Mouse (Mus musculus) lung, embryonic 16.5 days (tissue): ENCODE measurements around the gene Alpk1. TPM values are rescaled to one million over a fixed set of nuclear protein-coding genes. Genes with fewer than 3 reads are reported as not detected.

ENCODE experiments used
- ATAC-seq: fragments of 200-750 bp; cut with Nextera tagmentation; 2 replicates; pipeline ENCODE4 v1.8.0; 2017; ENCODE audit warnings: low read depth, mild to moderate bottlenecking, moderate library complexity
- H3K27ac ChIP-seq: fragments of 300-500 bp; sonication (generic); 2 replicates; pipeline ENCODE4 v1.5.1; 2014; ENCODE audit warnings: mild to moderate bottlenecking, control low read depth, low read length
- H3K27me3 ChIP-seq: fragments of 300-500 bp; sonication (generic); 2 replicates; pipeline ENCODE4 v1.6.1; 2014; ENCODE audit warnings: low read depth, low read length, mixed read lengths; ENCODE audit not compliant: control insufficient read depth, insufficient read depth
- H3K36me3 ChIP-seq: fragments of 300-500 bp; sonication (generic); 2 replicates; pipeline ENCODE4 v1.6.1; 2014; ENCODE audit warnings: low read length; ENCODE audit not compliant: control insufficient read depth, insufficient read depth
- H3K4me1 ChIP-seq: fragments of 300-500 bp; sonication (generic); replicated peaks from 2 replicates; pipeline ENCODE4 v1.6.1; 2014; ENCODE audit warnings: low read length, mixed read lengths; ENCODE audit not compliant: control insufficient read depth, insufficient read depth
- H3K4me2 ChIP-seq: fragments of 300-500 bp; sonication (generic); 2 replicates; pipeline ENCODE4 v1.6.1; 2014; ENCODE audit warnings: low read depth, low read length, control low read depth
- H3K4me3 ChIP-seq: fragments of 300-500 bp; sonication (generic); 2 replicates; pipeline ENCODE4 v1.5.1; 2014; ENCODE audit warnings: mild to moderate bottlenecking, low read length, control low read depth
- H3K9ac ChIP-seq: fragments of 300-500 bp; sonication (generic); 2 replicates; pipeline ENCODE4 v1.6.1; 2014; ENCODE audit warnings: low read length, control low read depth
- H3K9me3 ChIP-seq: fragments of 300-500 bp; sonication (generic); 2 replicates; pipeline ENCODE4 v1.6.1; 2016; ENCODE audit warnings: low read length; ENCODE audit not compliant: control insufficient read depth
- WGBS: fragments of 180-500 bp; shearing (Covaris S2); extraction: QIAGEN DNeasy Blood & Tissue Kit; methylation state at CpG from one replicate; pipeline ENCODE4 v1.1.7; 2014; 5-methylcytosine and 5-hydroxymethylcytosine counted together
- polyA plus RNA-seq: library from polyadenylated mRNA; unstranded; fragments of >200 nt; fragmentation: Nextera tagmentation; extraction: Ambion mirVana; gene quantifications from 2 replicates; pipeline ENCODE4 v1.2.1, GENCODE M21; 2015

Gene Alpk1
- polyA plus RNA-seq, result 1.6 and 2.1 TPM in 2 replicates

- no peaks in the 10 kb centered on the region for H3K9me3 ChIP-seq
- H3K27ac ChIP-seq, result peak within 1 kb of the TSS; percentile 59
- WGBS, result under 1% methylated on average over 24 of the region's 24 CpGs
- H3K27me3 ChIP-seq, result no peaks in the 10 kb centered on the region
- H3K9ac ChIP-seq, result peak within 1 kb of the TSS; percentile 62
- H3K4me1 ChIP-seq, result no peaks in the 10 kb centered on the region
- H3K4me2 ChIP-seq, result peak within 1 kb of the TSS; percentile 75
- peak within 1 kb of the TSS; percentile 60 for H3K4me3 ChIP-seq
- peak; percentile 87 for ATAC-seq
- no peaks in the 10 kb centered on the region for H3K36me3 ChIP-seq
Measured at GRCm38 (mm10) chr3:127780021-127780644, at the start of gene Alpk1. Gene Alpk1 (minus strand): TSS chr3:127780527.

- Histone ChIP-seq H3K4me1 (peaks cover 5% of the 10 kb centered on the region), H3K27ac (peak overlapping the region; percentile 47), H3K9me3 (no peaks in the 10 kb centered on the region), H3K27me3 (no peaks in the 10 kb centered on the region), H3K9ac (no peak overlapping the region), H3K4me2 (peak overlapping the region; percentile 28; the same call in 1 of the 2 replicates), H3K4me3 (no peak overlapping the region), H3K36me3 (no peaks in the 10 kb centered on the region)
- WGBS, result 18% methylated on average over 7 of the region's 7 CpGs
- ATAC-seq, result peak; percentile 94
Measured at GRCm38 (mm10) chr3:127827123-127827522, 46.8 kb upstream of the Alpk1 start.

- 78% methylated on average over 7 of the region's 7 CpGs for WGBS
- H3K4me1 ChIP-seq, result peaks cover 5% of the 10 kb centered on the region
- H3K36me3 ChIP-seq, result peaks cover 2% of the 10 kb centered on the region; the same call in 1 of the 2 replicates
- H3K27me3 ChIP-seq, result no peaks in the 10 kb centered on the region
- no peak overlapping the region for H3K4me2 ChIP-seq
- H3K27ac ChIP-seq, result peak overlapping the region; percentile 28; the same call in 1 of the 2 replicates
- no peak overlapping the region for H3K4me3 ChIP-seq
- H3K9me3 ChIP-seq, result no peaks in the 10 kb centered on the region
- H3K9ac ChIP-seq, result no peak overlapping the region
- peak; percentile 13; the same call in 1 of the 2 replicates for ATAC-seq
Measured at GRCm38 (mm10) chr3:127826503-127826902, 46.2 kb upstream of the Alpk1 start.

- H3K4me2 ChIP-seq, result no peak overlapping the region
- H3K4me1 ChIP-seq, result peaks cover 5% of the 10 kb centered on the region
- H3K4me3 ChIP-seq, result no peak overlapping the region
- H3K9ac ChIP-seq, result no peak overlapping the region
- no peak overlapping the region for H3K27ac ChIP-seq
- peaks cover 12% of the 10 kb centered on the region; the same call in 1 of the 2 replicates for H3K36me3 ChIP-seq
- no peaks in the 10 kb centered on the region for H3K27me3 ChIP-seq
- ATAC-seq, result no peak
- H3K9me3 ChIP-seq, result no peaks in the 10 kb centered on the region
- WGBS, result 78% methylated on average over 17 of the region's 17 CpGs
Measured at GRCm38 (mm10) chr3:127823886-127824863, 43.8 kb upstream of the Alpk1 start.

- Histone ChIP-seq H3K36me3 (peaks cover 12% of the 10 kb centered on the region; the same call in 1 of the 2 replicates), H3K4me3 (no peak overlapping the region), H3K4me2 (no peak overlapping the region), H3K4me1 (peaks cover under 1% of the 10 kb centered on the region; the same call in 1 of the 2 replicates), H3K9me3 (no peaks in the 10 kb centered on the region), H3K27ac (no peak overlapping the region), H3K9ac (no peak overlapping the region), H3K27me3 (no peaks in the 10 kb centered on the region)
- no peak for ATAC-seq
- WGBS, result 68% methylated on average over 5 of the region's 5 CpGs
Measured at GRCm38 (mm10) chr3:127821209-127821608, 40.9 kb upstream of the Alpk1 start.

GRCm38 (mm10) chr3:127820400-127820799 lies 40.1 kb upstream of the Alpk1 start:
- H3K9ac ChIP-seq, result no peak overlapping the region
- no peaks in the 10 kb centered on the region for H3K4me1 ChIP-seq
- no peak overlapping the region for H3K4me2 ChIP-seq
- no peak overlapping the region for H3K27ac ChIP-seq
- H3K4me3 ChIP-seq, result no peak overlapping the region
- peaks cover 12% of the 10 kb centered on the region; the same call in 1 of the 2 replicates for H3K36me3 ChIP-seq
- H3K27me3 ChIP-seq, result no peaks in the 10 kb centered on the region
- ATAC-seq, result no peak
- WGBS, result 58% methylated on average over 1 of the region's 1 CpGs
- H3K9me3 ChIP-seq, result no peaks in the 10 kb centered on the region

GRCm38 (mm10) chr3:127818694-127819663 lies 38.7 kb upstream of the Alpk1 start:
- WGBS, result 57% methylated on average over 11 of the region's 11 CpGs
- H3K27ac ChIP-seq, result no peak overlapping the region
- no peak overlapping the region for H3K4me2 ChIP-seq
- peaks cover 12% of the 10 kb centered on the region; the same call in 1 of the 2 replicates for H3K36me3 ChIP-seq
- no peaks in the 10 kb centered on the region for H3K4me1 ChIP-seq
- H3K9ac ChIP-seq, result no peak overlapping the region
- no peak for ATAC-seq
- H3K9me3 ChIP-seq, result no peaks in the 10 kb centered on the region
- H3K27me3 ChIP-seq, result no peaks in the 10 kb centered on the region
- H3K4me3 ChIP-seq, result no peak overlapping the region

GRCm38 (mm10) chr3:127817120-127817683 lies 36.9 kb upstream of the Alpk1 start:
- Histone ChIP-seq H3K4me2 (no peak overlapping the region), H3K9ac (no peak overlapping the region), H3K4me1 (no peaks in the 10 kb centered on the region), H3K9me3 (no peaks in the 10 kb centered on the region), H3K27me3 (no peaks in the 10 kb centered on the region), H3K36me3 (peaks cover 21% of the 10 kb centered on the region; the same call in 1 of the 2 replicates), H3K4me3 (no peak overlapping the region), H3K27ac (no peak overlapping the region)
- no peak for ATAC-seq
- 61% methylated on average over 7 of the region's 7 CpGs for WGBS
